Mouse (Mus musculus) embryonic fibroblast, embryonic 13.5 days (primary cell): ENCODE measurements at regions not wholly inside any gene's neighbourhood (a gene's known extent, or its start where the extent isn't known, plus 50 kb on each side); places are given as distances from the start of the nearest gene placed in this dataset.

Source experiments
- H3K27ac ChIP-seq: 2 replicates; pipeline ENCODE4 v1.5.1; 2012; ENCODE audit warnings: low read length, control low read depth, inconsistent platforms; ENCODE audit not compliant: insufficient read depth
- H3K4me1 ChIP-seq: 2 replicates; pipeline ENCODE4 v1.6.1; 2011; ENCODE audit warnings: low read length; ENCODE audit not compliant: control insufficient read depth, insufficient read depth
- H3K4me3 ChIP-seq: 2 replicates; pipeline ENCODE4 v1.5.1; 2011; ENCODE audit warnings: mild to moderate bottlenecking, control low read depth, low read length; ENCODE audit not compliant: insufficient read depth
- CTCF ChIP-seq: IDR thresholded peaks from 2 replicates; pipeline ENCODE4 v1.5.1; 2011; ENCODE audit warnings: mild to moderate bottlenecking, control low read depth, low read length, moderate library complexity, borderline replicate concordance; ENCODE audit not compliant: insufficient read depth
- POLR2A ChIP-seq: IDR thresholded peaks from 2 replicates; pipeline ENCODE4 v1.6.1; 2011; ENCODE audit warnings: low read depth, mild to moderate bottlenecking, control low read depth, low read length, moderate library complexity

GRCm38 (mm10) chr3:137520191-137520590, 101.2 kb upstream of the Ddit4l start:
- no peak overlapping the region for H3K4me3 ChIP-seq
- TF ChIP-seq CTCF (no peak), POLR2A (no peak)
- H3K27ac ChIP-seq: no peak overlapping the region
- H3K4me1 ChIP-seq: no peaks in the 10 kb centered on the region

DNA sequence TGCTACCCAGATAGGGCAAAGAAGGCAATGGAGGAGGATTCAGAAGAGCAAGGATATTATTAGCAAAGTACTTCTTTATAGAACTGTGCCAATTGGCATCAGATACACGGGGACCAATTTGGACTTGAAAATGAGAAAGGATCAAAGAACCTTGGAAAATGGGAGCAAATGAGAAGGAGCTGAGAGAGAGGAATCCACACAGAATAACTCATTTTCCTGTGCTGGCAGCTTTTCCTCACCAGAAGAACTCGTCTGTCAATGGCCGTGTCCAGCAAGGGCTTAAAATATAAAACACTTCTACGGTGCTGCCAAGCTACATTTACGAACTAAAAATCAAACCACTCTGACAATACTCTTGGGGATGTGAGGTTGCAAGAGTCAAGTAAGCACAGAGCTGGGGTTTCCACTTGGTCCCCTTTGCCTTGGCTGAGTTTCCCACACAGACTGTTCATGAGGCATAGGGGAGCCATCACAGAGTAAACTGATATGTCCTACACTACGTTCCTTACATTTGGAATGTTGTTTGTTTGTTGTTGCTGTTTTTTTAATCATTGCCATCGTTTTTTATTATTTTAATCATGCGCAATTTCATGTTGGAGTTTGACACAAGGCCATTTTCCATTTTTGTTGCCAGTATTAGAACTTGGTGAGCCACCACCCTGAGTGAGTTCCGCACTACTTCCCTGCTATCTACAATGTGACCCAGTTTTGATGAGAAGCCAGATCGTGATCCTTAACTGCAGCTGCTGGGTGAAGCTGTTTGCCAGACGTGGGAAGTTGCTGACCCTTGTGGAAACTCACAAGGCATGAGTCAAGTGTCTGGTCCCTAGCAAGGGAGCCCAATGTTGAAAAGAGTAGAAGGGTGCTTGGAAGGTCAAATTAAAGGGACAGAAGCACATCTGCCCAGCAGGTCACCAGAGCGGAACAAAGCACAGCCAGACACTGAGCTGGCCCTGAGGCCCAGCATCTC, 95.5 kb upstream of the Ddit4l start:
- Histone ChIP-seq H3K4me3 (no peak overlapping the region), H3K4me1 (no peaks in the 10 kb centered on the region), H3K27ac (no peak overlapping the region)
- no peak for TF ChIP-seq POLR2A
- TF ChIP-seq CTCF: no peak

- Histone ChIP-seq H3K27ac (no peak overlapping the region), H3K4me3 (no peak overlapping the region), H3K4me1 (no peaks in the 10 kb centered on the region)
- TF ChIP-seq POLR2A (no peak), CTCF (no peak)
These were observed 91.8 kb upstream of the Ddit4l start for GRCm38 (mm10) chr3:137529592-137529960.

DNA sequence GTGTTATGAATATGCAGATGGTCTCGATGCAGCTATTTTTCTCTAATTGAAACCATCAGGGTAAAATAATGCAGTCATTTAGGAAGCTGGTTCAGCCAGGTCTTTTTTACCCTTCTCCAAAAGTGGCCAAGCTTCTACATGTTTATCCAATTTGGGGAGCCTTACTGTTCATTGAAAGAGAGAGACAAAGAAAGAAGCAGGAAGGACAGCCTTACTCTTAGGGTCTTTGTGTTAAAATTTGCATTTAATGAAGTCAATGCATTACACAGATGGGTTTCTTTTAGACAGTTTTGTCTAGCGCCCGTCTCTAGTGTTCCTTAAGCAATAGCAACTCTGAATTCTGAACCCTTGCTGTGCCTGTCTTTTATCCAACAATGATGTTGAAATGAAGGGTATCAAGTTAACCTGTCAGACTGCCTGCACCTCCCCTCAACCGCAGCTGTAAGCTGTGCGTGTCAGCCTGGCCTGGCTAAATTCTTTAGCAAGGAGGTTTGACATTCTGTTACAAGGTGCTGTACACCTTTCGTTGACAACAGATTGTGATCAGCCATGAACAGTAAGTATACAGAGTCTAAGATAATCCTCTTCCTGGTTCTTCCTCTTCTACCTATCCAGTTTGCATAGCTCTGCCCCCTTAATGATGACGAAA, 91.3 kb upstream of the Ddit4l start:
- no peaks in the 10 kb centered on the region for H3K4me1 ChIP-seq
- no peak overlapping the region for H3K4me3 ChIP-seq
- TF ChIP-seq CTCF: no peak
- TF ChIP-seq POLR2A: no peak
- H3K27ac ChIP-seq: peak overlapping the region; percentile 55; the same call in 1 of the 2 replicates

DNA sequence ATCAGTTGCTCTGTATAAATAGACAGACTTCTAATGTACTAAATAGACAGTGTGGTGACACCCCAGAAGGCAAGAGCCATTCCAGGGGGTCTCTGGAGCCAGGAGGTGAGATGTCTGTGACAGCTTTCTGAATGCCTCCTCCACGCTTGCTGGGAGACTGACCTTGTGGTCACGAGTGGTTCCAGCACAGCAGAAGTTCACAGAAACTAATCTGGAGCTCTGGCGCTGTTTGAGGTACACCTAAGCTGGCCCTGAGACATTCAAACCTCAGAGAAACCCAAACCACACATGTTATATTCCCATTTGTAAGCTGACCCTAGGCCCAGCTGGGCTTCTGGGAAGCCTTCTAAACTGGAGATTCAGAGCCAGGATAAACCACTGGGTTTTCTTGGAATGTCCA, 79.7 kb upstream of the Ddit4l start:
- no peak for TF ChIP-seq POLR2A
- no peak for TF ChIP-seq CTCF
- no peak overlapping the region for H3K4me3 ChIP-seq
- 0 out of 2 replicates have a peak, but pooled peaks cover 2% of the 10 kb centered on the region for H3K4me1 ChIP-seq
- no peak overlapping the region for H3K27ac ChIP-seq

DNA sequence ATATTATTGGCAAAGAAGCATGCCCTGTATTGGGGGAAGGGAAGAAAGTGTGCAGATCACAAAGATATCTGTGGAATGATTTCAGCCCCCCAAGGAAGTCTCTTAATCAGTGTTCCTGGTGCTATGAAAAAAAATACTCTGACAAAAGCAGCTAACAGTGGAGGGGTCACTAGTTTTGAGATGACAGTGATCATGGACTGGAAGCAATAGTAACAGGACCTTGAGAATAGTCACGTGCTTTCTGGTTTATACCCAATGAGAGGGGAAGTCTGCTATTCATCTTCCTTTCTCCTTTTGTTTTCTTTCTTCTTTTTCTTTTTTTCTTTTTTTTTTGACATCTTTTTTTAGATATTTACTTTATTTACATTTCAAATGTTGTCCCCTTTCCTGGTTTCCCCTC, 79.1 kb upstream of the Ddit4l start:
- H3K4me1 ChIP-seq: 0 out of 2 replicates have a peak, but pooled peaks cover 2% of the 10 kb centered on the region
- H3K27ac ChIP-seq: no peak overlapping the region
- no peak for TF ChIP-seq CTCF
- TF ChIP-seq POLR2A: no peak
- no peak overlapping the region for H3K4me3 ChIP-seq

DNA sequence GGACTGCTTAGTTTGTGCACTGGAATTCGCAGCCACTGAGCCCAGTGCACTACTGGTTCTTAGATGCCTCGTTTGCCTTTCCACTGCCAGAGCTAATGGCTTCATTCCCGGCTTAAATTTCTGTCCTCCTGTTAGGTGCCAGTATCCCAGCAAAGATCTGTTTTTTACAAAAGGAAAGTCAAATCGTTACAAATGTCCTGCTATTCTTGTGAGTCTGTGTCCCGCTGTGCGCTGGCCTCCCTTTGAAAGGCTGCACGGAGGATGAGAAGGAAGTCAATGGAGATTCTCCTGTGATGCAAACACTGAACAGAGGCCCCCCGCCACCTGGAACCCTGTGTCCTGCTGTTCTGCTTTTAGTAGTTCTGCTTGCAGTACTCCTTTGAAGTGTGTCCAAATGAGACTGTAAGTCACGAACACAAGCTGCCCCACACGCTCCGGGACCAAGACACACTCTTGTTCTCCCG, 74.0 kb upstream of the Ddit4l start:
- Histone ChIP-seq H3K27ac (peak overlapping the region; percentile 65), H3K4me3 (no peak overlapping the region), H3K4me1 (peaks cover 5% of the 10 kb centered on the region; the same call in 1 of the 2 replicates)
- TF ChIP-seq CTCF (no peak), POLR2A (no peak)

GRCm38 (mm10) chr3:137547938-137548337, 73.5 kb upstream of the Ddit4l start:
- TF ChIP-seq CTCF: no peak
- no peak for TF ChIP-seq POLR2A
- Histone ChIP-seq H3K4me3 (no peak overlapping the region), H3K27ac (peak overlapping the region; percentile 65), H3K4me1 (peaks cover 5% of the 10 kb centered on the region; the same call in 1 of the 2 replicates)

GRCm38 (mm10) chr3:137550708-137551107, 70.7 kb upstream of the Ddit4l start:
- Histone ChIP-seq H3K27ac (no peak overlapping the region), H3K4me1 (peaks cover 11% of the 10 kb centered on the region; the same call in 1 of the 2 replicates), H3K4me3 (no peak overlapping the region)
- TF ChIP-seq POLR2A: no peak
- TF ChIP-seq CTCF: no peak
